Mouse (Mus musculus) kidney, adult 2 months (tissue): ENCODE results near the gene Pde3a.

ENCODE experiments used
- CTCF ChIP-seq: fragments of 200-500 bp; conservative IDR thresholded peaks from 2 replicates; pipeline ENCODE4 v1.5.1; 2011; ENCODE audit warnings: low read depth, mild to moderate bottlenecking, control low read depth, low read length, moderate library complexity, mixed read lengths; ENCODE audit not compliant: insufficient read depth, insufficient read length
- POLR2A ChIP-seq: fragments of 200-500 bp; IDR thresholded peaks from one replicate; pipeline ENCODE4 v1.6.1; 2011; ENCODE audit warnings: low read depth, low read length, control low read depth

- TF ChIP-seq POLR2A (no peak), CTCF (no peak)
Measured at GRCm38 (mm10) chr6:141485302-141486021, 236.4 kb downstream of the Pde3a start.
